Mouse (Mus musculus): ENCODE data around the gene Abl1.

Gene Abl1

DNA sequence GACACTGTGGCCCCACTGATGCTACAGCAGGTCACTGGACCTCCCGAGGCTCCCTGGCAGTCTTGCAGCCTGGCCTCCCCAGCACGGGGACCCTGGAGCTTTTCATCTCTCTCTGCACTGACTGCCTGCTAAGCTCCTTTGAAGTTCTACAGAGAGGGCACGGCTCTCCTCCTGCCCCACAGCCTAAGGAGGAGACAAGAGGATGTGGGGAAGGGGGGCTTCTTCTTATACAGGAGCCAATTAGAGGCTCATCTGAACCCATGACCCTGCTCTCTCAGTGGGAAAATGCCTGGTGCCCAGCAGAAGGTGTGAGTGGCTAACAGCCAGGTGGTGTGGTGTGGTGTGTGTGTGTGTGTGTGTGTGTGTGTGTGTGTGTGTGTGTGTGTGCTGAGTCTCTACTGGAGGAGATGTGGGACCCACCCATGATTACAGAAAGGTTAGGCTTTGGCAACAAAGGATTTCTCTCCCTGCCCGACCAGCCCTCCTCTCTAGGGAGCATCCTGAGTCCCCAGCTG lies 140.2 kb downstream of the Abl1 start:
- no peak for DNase-seq

DNA sequence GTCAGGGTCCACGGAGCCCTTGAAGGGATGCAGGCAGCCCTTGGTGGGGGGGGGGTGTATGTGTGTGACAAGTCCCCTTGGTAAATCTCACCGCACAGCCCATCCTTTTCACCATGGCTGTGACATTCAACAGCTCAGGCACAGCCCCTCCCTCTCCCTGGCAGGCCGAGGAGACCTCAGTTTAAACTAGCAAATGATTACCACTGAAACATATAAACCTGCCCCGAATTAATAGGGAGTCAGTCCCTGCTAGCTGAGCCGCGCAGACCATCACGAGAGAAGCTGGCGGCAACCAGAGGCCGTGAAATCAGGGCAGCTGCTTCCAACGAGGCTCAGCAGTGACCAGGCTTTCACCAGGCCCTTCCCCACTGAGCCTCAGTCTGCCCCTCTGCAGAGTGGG lies 147.9 kb downstream of the Abl1 start:
- DNase-seq, result no peak

GRCm38 (mm10) chr2:31836985-31837384 lies 148.8 kb downstream of the Abl1 start:
- DNase-seq, result no peak

DNA sequence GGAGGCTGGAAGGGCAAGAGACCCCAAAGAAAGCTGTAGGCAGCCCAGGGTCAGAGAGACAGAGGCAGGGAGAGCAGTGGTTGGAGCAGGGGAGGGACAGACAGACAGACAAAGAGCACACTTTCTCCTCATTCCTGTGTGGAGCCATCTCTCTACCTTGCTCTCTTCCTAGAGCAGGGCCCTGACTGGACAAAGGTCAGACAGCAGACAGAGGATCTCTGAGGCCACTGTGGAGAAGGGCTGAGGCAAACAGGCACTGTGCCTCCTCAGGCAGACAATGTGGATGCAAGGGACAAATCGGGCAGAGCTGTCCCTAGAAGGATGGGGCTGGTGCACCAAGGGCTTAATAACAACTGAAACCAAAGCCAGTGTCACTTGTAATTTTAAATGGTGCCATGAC lies 150.7 kb downstream of the Abl1 start:
- no peak for DNase-seq

GRCm38 (mm10) chr2:31844729-31845136 lies 156.6 kb downstream of the Abl1 start:
- no peak for DNase-seq

DNA sequence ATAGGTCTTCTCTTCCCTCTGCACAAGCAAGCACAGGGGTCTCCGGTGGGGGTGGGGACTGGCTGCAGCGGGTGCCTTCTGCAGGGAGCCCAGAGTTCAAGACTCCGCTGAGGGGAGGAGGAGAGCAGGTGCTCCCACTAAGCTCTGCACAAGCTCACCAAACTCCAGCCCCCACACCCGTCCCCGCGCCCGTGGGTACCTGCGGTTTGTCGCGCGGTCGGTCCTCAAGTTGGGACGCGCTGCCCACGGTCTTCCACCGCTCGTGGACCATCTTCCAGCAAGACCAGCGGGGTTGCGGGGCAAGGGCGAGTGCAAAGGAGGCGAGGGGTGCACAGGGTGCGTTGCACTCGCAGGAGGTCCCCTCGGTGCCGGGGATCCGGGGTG lies 157.3 kb downstream of the Abl1 start:
- no peak for DNase-seq

DNA sequence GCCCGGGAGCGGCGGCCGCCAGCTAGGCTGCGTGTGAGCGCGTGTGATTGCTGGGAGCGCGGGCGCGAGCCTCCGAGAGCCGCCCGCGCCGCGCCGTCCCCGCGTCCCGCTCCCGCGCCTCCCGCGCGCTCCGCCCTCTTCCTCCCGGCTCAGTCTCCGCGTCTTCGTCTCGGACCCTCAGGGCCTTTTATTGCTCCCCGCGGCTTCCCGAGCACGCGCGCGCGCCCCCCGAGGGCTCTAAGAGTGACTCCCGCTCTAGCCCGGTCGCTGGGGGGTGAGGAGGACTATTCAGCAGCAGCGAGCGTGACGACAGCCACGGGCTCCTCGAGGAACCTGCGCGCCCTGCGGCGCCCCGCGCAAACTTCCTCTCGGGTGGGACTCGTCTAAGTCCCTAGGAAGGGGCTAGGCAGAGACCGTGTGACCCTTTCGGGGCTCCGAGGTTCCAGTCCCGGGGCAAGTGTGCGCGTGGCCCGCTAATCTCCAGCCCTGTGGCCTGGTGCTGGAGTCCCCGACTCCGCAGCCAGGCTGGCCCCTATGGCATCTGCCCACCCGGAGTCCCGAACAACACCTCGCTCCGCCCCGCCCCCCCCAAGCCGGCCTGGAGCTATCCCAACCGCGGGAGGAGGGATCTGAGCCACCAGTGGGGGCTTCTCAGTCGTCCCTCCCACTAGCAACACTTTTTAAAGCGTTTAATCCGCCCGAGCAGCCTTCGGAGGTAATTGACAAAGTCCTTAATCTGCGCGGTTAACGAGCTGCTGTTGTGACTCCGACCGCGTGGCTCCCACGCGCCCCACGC lies 157.9 kb downstream of the Abl1 start, which contains the start of gene Fibcd1:
TSS of gene Fibcd1 (minus strand) at position 110 of the 796 bp plus-strand sequence.
- peak; percentile 30 for DNase-seq

GRCm38 (mm10) chr2:31846692-31847660 lies 158.8 kb downstream of the Abl1 start:
- no peak for DNase-seq

- DNase-seq, result no peak
Observed at GRCm38 (mm10) chr2:31847908-31848307, 159.7 kb downstream of the Abl1 start.

GRCm38 (mm10) chr2:31850141-31850540 lies 162.0 kb downstream of the Abl1 start:
- no peak for DNase-seq

Data from right cerebral cortex, postnatal 14 days (tissue).